Mouse (Mus musculus): ENCODE measurements around the gene Vangl2.

The Vangl2 gene

DNA sequence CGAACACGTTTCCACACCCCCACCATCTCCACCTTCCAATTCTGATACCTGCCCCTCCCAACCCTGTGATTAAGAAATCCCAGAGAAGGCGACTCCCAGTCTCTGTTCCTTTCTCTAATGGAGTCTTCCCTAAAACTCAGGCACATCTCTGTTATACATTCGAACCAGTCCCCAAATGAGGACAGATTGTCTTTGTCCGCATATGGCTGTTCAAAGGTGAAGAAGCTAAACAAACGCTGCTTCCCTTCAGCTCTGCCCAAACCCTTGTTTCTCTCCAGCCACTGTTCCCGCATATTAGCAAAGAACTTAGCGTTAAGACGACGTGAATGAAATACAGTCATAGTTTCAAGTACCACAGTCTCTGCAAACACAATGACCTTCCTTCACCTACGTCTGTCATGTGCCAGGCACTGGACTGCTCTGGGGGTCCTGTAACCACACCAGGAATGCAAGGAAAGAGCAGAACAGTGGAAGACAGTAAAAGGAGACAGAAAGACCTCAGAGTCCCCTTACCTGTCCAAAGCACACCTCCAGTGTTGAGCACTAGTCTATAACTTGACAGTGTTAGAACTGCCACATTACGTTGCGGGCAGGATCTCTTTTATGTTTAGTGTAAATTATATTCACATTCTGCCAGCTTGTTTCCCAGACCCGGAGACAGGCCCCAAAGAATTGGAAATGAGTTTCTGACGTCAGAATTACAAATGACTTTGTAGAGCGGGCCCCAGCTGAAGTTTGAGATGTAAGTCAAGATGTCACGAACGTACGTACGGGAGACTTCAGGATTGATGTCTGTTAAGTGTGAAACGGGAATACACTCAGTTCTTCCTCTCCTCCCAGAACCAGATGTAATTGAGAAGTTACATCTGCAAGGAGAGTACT, at the start of gene Vangl2:
Gene Vangl2 (minus strand): TSS at position 51 of the 882 bp plus-strand sequence.
- in situ Hi-C loops (cut with MboI, MseI), result no loop called here

DNA sequence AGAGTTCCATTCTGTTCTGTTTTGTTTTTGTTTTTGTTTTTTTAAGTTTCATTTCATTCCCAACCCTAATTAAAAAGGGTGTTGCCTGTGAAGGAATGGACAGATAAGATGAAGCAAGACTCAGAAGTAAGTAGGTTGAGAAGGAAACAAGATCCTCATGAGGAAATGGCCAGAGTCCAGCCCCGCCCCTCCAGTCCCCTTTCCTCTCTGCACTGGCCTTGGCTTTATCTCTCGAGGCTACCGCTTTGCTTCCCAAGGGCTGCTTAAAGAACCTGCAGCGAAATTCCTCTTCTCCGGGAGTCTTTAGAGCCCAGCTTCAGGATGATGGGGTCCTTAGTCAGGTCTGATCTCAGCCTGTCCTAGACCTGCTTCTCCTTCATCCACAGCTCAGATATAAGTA, 49.7 kb upstream of the Vangl2 start:
- in situ Hi-C loops (cut with MboI, MseI), result no loop called here

DNA sequence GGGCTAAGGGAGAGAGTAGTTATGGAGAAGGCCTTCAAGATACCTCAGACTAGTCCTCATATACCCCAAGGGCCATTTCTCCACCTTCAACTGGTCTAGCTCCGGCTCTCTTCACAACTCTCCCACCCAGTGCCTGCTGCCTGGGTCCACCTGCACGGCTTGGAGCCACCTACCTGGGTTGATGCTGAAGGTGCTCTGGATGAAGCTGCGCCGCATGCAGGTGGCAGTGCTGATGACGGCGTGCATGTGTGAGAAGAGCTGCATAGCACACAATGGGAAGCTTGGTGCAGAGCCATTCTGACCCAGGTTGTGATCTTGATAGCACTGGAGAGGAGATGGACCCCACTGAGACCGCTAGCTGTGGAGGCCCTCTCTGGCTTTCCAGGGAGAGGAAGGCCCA, 44.4 kb upstream of the Vangl2 start:
- in situ Hi-C loops (cut with MboI, MseI), result no loop called here

DNA sequence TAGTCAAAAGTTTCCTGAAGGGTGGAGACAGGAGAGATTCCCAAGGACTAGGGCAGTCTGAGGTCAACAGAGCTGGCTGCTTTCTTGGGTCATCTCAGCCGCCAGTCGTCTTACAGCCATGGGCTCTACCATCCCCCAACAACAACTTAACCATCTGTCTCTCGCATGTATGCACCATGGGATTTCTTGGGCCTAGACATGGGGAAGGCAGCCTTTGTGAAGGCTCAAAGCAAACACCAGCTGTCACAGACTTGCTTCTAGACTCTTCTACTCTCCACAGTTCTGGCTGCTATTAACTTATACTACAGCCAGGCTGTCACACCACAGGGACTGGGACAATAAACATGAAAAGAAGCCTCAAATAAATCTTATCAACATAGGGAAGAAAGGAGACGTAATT, 43.3 kb upstream of the Vangl2 start:
- in situ Hi-C loops (cut with MboI, MseI), result no loop called here

DNA sequence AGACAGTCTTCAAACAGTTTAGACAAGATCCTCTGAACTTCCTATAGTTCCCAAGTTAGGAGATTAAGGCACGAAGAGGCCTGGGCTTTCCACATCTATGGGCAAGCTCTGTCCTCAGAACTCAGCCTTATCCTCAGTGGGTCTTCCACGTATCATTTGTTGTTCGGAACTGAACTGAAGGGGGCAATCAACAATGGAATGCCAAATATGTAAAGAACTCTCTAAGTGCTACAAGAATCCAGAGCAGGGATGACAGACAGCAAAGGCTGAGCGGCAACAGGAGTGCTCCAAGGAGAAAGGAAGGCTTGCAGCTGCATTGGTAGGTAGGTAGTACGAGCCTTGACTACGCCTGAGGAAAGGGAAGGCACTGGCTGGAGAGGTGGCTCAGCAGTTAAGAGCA, 42.0 kb upstream of the Vangl2 start:
- in situ Hi-C loops (cut with MboI, MseI), result no loop called here

DNA sequence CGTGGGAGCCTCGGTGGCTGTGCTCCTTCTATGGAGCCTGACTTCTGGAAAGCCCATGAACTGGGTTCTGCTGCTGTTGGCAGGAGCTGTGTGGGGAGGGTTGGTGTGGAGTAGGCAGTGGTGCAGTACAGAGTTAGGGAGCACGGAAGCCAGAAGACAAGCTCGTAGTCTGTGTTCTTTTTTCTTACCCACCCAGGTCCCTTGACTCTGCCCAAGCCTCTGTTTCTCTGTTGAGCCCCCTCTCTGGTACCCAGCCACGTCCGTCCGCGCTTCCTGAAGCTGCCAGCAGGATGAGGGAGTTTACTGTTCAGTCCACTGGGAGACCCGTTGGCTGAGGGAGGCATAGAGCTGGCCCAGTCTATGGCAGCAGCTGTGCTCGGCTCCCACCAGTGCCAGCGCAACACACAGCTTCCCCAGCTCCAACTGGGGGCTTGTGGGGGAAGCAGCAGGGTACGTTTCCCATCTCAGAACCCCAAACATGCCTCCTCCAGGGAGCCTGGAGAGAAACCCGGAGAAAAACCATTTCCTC, 36.4 kb upstream of the Vangl2 start:
- in situ Hi-C loops (cut with MboI, MseI), result no loop called here

DNA sequence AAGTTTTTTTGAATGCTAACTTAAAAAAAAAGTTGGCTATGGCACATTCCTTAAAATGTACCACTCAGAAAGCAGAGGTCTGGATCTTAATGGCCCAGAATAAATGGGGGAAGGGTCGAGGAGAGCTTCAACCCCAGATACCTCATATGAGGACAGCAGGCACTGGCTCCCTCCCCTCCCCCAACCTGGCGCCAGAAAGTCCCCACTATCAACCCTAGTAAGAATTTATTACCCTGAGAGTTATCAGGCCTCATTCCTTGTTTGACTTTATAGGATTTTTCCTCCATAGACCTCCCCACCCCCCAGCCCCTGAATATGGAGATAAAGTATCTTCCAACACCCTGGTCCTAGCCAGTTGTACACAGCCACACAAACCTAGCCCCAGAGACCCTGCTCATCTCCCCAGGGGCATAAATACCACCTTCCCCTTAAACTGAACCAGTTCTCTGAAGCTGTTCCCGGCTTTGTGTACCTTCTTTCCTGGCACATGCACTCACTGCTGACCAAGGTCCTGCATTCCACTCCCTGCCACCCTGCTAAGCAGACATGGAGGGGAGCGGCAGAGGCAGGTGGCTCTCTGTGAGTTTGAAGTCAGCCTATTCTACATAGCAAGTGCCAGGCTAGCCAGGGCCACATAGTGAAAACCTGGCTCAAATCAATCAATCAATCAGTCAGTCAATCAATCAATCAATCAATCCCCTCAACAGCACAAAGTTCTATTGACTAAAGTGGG, 35.2 kb upstream of the Vangl2 start:
- in situ Hi-C loops (cut with MboI, MseI), result no loop called here

DNA sequence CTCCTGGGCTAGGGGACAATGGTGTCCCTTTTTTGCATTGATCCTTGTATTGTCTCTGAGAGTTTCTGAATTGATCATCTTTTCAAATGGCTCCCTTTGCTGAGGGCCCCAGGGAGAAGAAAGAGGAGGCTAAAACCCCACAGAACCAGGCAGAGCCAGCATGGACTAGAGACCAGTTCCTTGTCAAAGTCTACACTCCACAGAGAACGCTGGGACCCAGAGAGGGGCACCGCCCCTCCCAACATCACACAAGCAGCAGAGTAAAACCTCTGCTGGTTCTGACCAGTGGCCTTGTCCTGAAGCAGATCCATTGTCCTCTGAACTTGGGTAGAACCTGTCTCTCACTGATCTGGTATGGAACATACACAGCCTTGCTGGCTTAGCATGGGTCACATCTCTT, 33.9 kb upstream of the Vangl2 start:
- in situ Hi-C loops (cut with MboI, MseI), result no loop called here

DNA sequence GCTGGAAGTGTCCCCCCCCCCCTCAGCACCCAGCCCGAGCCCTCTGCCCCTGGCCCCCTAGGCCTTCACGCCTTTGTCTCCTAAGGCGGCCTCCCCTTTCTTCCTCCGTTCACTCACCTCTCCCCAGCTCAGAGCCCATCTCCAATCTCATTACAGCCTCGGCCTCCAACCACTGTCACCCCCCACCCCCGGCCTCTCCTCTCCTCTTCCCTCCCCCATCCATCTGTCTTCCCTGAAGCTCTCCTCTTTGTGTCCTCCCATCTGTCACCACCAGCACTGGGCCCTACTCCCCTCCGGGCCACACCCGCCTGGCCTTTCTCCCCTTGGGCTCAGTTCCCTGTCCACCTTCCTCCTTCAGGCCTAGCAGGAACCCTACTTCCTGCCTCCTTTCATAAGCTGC, 33.0 kb upstream of the Vangl2 start:
- in situ Hi-C loops (cut with MboI, MseI), result no loop called here

DNA sequence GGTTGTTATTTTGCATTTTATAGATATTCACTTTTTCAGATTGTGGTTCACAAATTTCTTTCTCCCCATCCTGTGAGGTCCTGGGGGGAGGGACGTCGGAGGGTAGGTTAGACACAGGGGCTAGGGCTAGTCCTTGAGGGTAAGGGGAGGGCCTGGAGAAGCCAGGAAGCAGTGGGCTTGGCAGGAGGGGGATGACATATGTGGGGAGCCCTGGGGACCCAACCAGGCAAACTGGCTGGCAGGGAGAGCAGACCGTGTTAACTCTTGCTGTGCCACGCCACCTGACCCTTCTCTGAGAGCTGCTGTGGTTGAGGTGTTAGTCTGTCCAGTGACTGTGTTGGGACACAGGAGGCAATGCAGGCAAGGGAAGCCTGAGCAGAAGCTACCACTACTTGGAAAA, 32.4 kb upstream of the Vangl2 start:
- in situ Hi-C loops (cut with MboI, MseI), result no loop called here

DNA sequence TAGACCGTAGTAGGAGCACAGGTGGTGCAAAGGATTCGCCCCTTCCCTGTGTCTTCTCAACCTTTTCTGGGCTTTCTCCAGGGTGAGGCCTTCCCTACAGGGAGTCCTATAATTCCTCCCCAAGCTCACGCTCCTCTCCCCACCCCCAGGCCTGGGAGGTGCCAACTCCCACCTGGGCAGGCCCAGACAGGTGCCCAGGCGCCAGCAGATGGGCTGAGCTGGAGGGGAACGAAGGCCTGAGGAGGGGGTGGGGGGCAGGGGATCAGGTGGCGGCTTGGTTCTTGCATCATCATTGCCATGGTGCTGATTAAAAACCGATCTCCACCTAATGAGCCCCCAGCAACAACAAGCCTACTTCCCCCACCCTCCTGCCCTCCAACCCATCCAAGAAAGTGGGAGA, 30.6 kb upstream of the Vangl2 start:
- in situ Hi-C loops (cut with MboI, MseI), result loop anchor here (10.0 kb wide), 1 partner anchor 426 kb away; the partner anchor contains the start of gene Igsf9

DNA sequence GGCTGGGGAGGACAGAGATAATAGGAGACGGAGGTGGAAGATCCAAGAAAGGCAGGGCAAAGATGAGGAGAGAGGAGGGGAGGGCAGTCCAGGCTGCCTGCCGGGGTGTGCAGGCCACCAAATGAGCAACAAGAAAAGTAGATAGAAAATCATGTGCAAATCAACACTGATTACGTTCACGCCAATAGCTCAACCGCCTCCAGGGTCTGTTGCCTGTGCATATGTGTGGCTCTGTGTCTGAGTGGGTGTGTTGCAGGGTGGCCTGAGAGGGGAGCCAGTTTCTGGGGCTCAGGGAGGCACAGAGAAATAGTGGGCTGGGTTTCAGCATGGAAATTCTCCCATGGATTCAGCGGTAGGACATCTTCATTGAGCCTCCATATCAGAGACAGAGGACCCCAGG, 30.1 kb upstream of the Vangl2 start:
- in situ Hi-C loops (cut with MboI, MseI), result loop anchor here (10.0 kb wide), 1 partner anchor 426 kb away; the partner anchor contains the start of gene Igsf9

DNA sequence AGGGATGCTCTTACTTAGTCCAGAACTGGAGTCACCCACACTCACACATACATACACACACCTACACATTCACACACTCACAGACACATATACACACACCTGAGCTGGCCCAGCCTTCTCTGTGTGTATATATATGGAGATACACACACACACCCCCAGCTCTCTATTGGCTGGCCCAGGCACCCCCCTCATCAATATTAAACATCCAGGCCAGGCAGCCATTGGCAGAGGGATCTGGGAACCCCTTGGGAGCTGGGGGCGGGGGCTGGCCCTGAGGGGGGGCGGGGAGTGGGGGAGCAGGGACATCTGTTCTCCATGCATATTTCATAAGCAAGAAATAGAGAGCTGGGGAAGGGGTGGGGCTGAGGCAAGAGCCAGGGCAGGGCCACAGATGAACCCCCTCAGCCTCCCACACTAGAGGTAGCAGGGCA, 29.3 kb upstream of the Vangl2 start, which contains the start of gene Nhlh1:
Gene Nhlh1 (minus strand): TSS at position 83 of the 431 bp plus-strand sequence.
- in situ Hi-C loops (cut with MboI, MseI), result loop anchor here (10.0 kb wide), 1 partner anchor 427 kb away; the partner anchor contains the start of gene Igsf9

DNA sequence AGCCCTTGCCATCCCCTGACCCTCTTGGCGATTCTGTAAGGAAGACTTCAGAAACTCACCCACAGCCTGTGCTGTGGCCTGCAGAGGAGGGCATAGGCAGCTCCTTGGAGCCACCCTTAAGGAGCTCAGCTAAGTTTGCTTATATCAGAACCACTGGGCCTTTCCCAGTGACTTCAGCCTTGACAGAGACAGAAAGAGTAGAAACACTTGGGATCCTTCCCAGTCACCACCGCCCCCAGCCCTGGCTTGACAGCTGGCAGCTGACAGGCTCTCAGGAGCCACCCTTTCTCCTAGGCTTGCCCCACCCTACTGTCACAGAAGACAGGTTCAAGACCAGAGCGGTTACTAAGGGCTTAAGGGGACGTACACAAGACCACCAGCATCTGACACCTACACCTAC, 28.0 kb upstream of the Vangl2 start:
- in situ Hi-C loops (cut with MboI, MseI), result loop anchor here (10.0 kb wide), 1 partner anchor 429 kb away; the partner anchor contains the start of gene Igsf9

DNA sequence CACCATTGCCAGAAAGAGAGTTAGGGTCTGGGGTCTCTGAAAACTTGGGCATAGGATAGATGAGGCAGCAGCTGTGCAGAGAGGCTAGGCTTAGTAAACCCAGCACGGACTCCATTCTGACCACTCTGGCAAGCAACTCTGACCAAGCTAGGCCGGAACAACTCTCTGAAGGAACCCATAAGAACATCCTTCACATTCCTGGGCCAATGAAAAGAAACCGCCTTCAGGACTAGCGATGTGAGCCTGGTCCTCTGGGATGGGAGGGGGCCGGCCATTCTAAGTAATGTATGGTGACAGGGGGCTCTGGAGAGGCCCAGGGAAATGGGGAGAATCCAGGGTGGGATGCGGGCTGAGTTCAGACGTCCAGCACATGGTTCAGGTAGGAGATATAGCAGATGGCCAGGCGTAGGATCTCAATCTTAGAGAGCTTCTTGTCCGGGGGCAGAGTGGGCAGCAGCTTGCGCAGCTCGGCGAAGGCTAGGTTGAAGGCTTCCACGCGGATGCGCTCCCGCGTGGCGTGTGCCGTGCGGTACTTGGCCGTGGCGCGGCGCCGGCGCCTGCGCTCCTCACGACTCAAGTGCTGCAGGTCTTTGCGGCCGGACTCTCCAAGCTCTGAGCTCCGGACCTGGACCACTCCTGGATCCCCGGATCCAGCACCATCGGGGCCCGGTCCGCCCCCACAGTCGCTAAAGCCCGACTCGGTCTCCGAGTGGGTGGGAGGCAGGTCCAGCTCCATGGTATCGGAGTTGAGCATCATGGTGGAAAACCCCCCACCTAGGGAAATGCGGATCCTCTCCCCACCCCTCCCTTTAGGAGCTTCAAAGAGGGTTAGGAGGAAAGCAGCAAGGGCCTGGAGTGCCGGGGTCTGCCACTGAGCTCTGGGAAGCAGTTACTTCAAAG, 25.5 kb upstream of the Vangl2 start:
- in situ Hi-C loops (cut with MboI, MseI), result loop anchor here (10.0 kb wide), 1 partner anchor 431 kb away; the partner anchor contains the start of gene Igsf9

DNA sequence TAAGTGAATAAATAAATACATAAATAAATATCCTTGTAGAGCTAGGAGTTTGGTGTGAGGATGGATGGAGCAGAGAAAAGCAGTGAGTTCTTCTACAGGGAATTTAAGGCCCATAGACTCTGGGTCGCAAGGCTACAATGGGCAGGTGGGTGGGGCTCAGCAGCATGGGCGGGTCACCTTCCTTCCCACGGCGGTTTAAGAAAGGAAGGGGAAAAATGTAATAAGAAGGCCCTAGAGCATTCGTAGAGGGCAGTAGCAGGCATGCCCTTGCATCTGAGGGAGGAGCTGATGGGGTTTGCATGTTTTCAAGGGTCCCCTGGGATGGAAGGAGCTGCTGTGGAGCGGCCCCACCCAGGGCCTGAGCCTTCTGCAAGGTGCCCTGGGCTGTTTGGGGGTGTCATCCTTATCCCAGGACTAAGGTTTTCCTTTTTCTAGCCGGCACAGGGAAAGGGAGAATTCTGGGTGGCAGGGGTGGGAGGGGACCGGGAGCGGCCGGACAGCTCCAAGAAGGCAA, 24.6 kb upstream of the Vangl2 start:
- in situ Hi-C loops (cut with MboI, MseI), result loop anchor here (10.0 kb wide), 1 partner anchor 432 kb away; the partner anchor contains the start of gene Igsf9

DNA sequence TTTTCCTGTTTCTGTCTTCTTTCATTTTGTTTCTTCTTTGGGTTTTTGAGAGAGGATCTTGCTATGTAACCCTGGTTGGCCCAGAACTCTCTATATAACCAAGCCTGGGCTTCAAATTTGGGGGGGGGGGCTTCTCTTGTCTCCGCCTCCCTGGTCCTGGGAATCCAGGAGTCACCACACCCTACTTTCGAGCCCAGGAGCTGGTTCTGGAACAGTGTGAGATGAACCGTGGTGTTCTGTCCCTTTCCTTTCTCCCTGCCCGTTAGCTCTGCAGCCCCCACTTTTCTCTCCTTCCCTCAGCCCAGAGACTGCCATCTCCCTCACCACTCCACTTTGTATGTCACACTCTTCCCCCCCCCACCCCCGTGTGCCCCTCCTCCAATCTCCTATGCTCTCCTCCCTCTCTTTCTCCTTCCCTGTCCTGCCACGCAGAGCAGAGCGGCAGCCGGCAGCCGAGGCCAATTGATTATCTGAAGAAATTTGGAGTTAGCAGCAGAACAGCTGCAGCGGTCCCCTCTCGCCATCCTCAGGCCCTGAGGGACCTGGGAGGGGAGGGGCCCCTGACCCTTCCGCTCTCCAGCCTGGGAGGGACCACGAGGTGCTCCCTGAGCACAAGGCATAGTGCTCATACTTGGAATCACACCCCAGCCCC, 21.0 kb upstream of the Vangl2 start:
- in situ Hi-C loops (cut with MboI, MseI), result no loop called here

DNA sequence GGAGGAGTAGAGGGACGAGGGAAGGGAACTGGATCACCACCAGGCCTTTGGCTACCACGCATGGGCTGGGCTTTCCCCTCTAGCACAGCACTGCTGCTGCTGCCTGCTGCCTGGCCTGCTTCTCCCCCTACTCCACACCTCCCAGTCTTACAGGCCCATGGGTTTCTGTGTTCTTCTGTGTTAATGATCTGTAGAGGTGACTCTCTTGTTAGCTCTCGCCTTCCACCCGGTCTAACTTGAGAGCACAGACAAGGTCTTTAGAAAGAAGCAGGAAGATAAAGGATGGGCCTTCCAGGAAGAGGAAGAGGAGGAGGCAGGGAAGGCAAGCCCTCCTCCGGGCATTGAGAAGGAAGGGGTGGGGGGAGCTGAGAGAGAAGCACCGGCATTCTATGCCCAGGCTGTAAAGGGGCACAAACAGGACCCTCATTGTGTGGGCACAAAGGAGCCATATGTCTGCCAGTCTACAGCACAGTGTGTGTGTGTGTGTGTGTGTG, 20.0 kb upstream of the Vangl2 start:
- in situ Hi-C loops (cut with MboI, MseI), result no loop called here

DNA sequence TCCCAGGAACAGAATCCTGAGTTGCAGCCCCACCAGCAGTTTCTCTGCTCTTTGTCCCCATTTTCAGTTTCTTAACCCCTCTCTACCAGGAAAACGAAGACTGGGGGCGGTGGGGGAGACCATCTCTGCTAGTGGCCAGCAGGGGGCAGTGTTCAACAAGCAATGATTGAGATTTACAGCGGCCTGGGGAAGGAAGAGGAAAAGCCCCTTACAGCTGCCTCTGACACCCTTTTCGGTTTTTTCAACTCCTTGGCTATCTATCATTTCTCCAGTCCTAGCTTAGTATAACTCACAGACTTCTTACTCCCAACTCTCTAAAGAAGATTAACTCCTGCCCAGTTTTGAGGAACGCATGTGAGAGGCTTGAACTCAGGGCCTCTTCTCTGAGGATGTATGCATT, 18.7 kb upstream of the Vangl2 start:
- in situ Hi-C loops (cut with MboI, MseI), result no loop called here

DNA sequence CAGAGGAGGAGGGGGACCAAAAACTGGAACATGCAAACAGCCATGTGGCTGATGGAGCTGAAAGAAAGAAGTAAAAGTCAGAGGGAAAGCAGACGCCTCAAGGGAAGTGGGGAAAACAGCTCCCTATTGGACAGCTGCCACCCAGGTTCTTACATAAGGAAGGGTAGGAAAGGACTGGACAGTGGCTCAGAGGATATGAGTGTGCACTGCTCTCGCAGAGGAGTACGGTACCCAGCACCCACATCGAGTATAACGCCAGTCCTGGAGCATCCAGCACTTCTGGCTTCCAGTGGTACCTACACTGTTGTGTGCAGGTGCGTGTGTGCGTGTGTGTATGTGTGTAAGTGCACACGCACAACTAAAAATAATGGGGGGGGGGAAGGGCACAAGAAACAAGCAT, 18.2 kb upstream of the Vangl2 start:
- in situ Hi-C loops (cut with MboI, MseI), result no loop called here
